Mouse (Mus musculus) liver, embryonic 13.5 days (tissue): Measurements from ENCODE around the gene Upk1b. TPM values are rescaled to one million over a fixed set of nuclear protein-coding genes. Genes with fewer than 3 reads are reported as not detected.
A peak's percentile ranks its signal among the peaks of the same experiment; 100 is the strongest.

ENCODE experiments used
- ATAC-seq: fragments of 200-750 bp; cut with Nextera tagmentation; 2 replicates; pipeline ENCODE4 v1.8.0; 2017; ENCODE audit warnings: low read depth, mild to moderate bottlenecking, moderate number of reproducible peaks, moderate library complexity
- DNase-seq: peaks from one replicate; pipeline ENCODE4 v3.0.0; 2022
- H3K27ac ChIP-seq: fragments of 300-500 bp; sonication (generic); 2 replicates; pipeline ENCODE4 v1.5.1; 2015; ENCODE audit warnings: moderate library complexity, mild to moderate bottlenecking, inconsistent platforms
- H3K27me3 ChIP-seq: fragments of 300-500 bp; sonication (generic); 2 replicates; pipeline ENCODE4 v1.6.1; 2015; ENCODE audit warnings: mild to moderate bottlenecking, inconsistent platforms
- H3K36me3 ChIP-seq: fragments of 300-500 bp; sonication (generic); 2 replicates; pipeline ENCODE4 v1.6.1; 2015; ENCODE audit warnings: mild to moderate bottlenecking, inconsistent platforms
- H3K4me1 ChIP-seq: fragments of 300-500 bp; sonication (generic); replicated peaks from 2 replicates; pipeline ENCODE4 v1.6.1; 2015; ENCODE audit warnings: inconsistent platforms
- H3K4me2 ChIP-seq: fragments of 300-500 bp; sonication (generic); 2 replicates; pipeline ENCODE4 v1.6.1; 2015; ENCODE audit warnings: inconsistent platforms, mild to moderate bottlenecking, moderate library complexity
- H3K4me3 ChIP-seq: fragments of 300-500 bp; sonication (generic); replicated peaks from 2 replicates; pipeline ENCODE4 v1.5.1; 2015; ENCODE audit warnings: mild to moderate bottlenecking, inconsistent platforms
- H3K9ac ChIP-seq: fragments of 300-500 bp; sonication (generic); 2 replicates; pipeline ENCODE4 v1.6.1; 2015; ENCODE audit warnings: mild to moderate bottlenecking, inconsistent platforms
- H3K9me3 ChIP-seq: fragments of 300-500 bp; sonication (generic); replicated peaks from 2 replicates; pipeline ENCODE4 v1.6.1; 2016; ENCODE audit warnings: inconsistent platforms
- WGBS: fragments of 180-500 bp; shearing (Covaris S2); methylation state at CpG from one replicate; pipeline ENCODE4 v1.1.7; 2015; ENCODE audit not compliant: insufficient replicate concordance; 5-methylcytosine and 5-hydroxymethylcytosine counted together
- polyA plus RNA-seq: library from polyadenylated mRNA; unstranded; fragments of >200 nt; fragmentation: Nextera tagmentation; extraction: Ambion mirVana; gene quantifications from 2 replicates; pipeline ENCODE4 v1.2.1, GENCODE M21; 2015

Upk1b gene
- polyA plus RNA-seq, 1 experiment from 2014 or later = 1.6 TPM

DNA sequence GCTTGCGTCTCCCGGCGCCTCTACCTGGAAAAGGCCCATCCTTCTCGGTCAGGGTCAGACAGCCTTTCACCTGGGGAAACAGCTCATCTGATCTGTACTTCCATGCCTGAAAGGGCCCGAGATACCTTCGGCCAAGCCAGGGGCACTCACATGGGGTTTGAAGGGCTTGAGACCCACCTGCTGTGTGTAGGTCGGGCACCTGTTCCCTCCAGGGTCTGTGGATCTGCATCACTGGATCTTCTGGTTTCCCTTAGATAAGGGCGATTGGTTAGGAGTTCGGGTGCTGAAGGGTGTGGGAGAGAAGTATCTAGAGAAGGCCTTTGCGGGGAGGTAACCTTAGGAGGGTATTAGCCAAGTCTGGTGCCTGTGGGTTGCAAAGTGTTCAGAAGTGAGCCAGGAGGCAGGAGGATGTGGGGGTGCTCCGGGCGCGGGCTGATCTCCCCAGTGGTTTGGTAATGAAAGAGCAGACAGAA is 57.4 kb downstream of the Upk1b start:
- peak overlapping the region; percentile 57 for H3K4me3 ChIP-seq
- no peak overlapping the region for H3K27ac ChIP-seq
- H3K4me1 ChIP-seq = peaks cover 4% of the 10 kb centered on the region
- no peaks in the 10 kb centered on the region for H3K36me3 ChIP-seq
- H3K4me2 ChIP-seq = peak overlapping the region; percentile 68
- peak overlapping the region; percentile 54 for H3K9ac ChIP-seq
- DNase-seq = no peak
- ATAC-seq = peak; percentile 20; the same call in 1 of the 2 replicates
- H3K9me3 ChIP-seq = no peaks in the 10 kb centered on the region
- WGBS = under 1% methylated on average over 13 of the region's 13 CpGs
- H3K27me3 ChIP-seq = peaks cover 66% of the 10 kb centered on the region

DNA sequence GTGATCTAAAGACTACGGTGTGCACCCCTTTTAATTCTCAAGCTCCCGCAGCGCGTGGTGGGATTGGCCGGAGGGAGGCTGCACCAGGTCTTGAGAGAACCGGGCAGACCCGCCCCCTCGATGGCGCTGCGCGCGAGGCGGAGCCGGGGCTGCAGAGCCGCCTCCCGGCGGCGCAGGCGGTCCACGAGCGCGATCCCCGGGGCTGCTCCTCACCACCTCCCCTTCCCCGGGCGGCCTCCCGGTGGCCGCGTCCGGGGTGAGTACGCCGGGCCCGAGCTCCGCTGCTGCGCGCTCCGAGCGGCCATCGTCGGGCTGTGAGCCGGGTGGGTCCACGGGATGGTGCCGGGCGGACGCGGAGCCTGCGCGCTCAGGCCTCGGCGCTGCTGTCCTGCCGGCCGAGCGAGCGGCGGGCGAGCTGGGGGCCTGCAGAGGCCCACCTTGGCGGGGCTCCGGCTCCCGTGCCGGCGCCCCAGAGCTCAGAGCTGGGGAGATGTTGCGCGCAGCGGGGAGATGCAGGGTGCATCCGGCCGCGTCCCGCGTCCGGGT is 57.9 kb downstream of the Upk1b start, which contains the start of gene B4galt4:
Gene B4galt4 (plus strand): TSS at position 152 of the 546 bp plus-strand sequence.
- WGBS = under 1% methylated on average over 68 of the region's 69 CpGs
- Histone ChIP-seq H3K9ac (peak within 1 kb of the TSS; percentile 54), H3K4me1 (peaks cover 4% of the 10 kb centered on the region), H3K4me3 (peak within 1 kb of the TSS; percentile 57), H3K9me3 (no peaks in the 10 kb centered on the region), H3K27ac (no peak within 1 kb of the TSS), H3K27me3 (peaks cover 66% of the 10 kb centered on the region), H3K36me3 (no peaks in the 10 kb centered on the region), H3K4me2 (peak within 1 kb of the TSS; percentile 68)
- peak; percentile 48 for ATAC-seq
- no peak for DNase-seq

GRCm38 (mm10) chr16:38741204-38741903 is 58.8 kb downstream of the Upk1b start:
- no peak for DNase-seq
- H3K27me3 ChIP-seq = peaks cover 66% of the 10 kb centered on the region
- no peaks in the 10 kb centered on the region for H3K36me3 ChIP-seq
- H3K27ac ChIP-seq = no peak overlapping the region
- no peaks in the 10 kb centered on the region for H3K9me3 ChIP-seq
- ATAC-seq = no peak
- H3K4me3 ChIP-seq = 0 out of 2 replicates have a peak overlapping the region, but pooled peaks have one; percentile 57
- peaks cover 4% of the 10 kb centered on the region for H3K4me1 ChIP-seq
- no peak overlapping the region for H3K9ac ChIP-seq
- H3K4me2 ChIP-seq = peak overlapping the region; percentile 68
- 67% methylated on average over 13 of the region's 13 CpGs for WGBS

DNA sequence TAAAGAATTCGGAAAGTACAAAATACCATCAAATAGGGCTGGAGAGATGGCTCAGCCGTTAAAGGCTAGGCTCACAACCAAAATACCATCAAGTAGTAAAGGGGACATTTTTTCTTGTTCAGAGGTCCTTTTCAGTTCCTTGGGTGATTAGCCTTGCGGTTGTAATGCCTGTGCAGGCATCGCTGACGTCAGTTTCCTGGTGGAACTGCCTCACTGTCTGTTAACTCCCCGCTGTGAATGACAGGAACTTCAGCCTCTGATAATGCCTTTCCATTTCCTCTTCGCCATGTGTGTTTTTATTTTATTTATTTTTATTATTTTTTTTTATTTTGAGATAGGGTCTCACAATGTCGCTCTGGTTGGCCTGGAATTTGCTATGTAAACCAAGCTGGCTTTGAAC is 69.2 kb downstream of the Upk1b start:
- ATAC-seq (no peak), DNase-seq (no peak)

DNA sequence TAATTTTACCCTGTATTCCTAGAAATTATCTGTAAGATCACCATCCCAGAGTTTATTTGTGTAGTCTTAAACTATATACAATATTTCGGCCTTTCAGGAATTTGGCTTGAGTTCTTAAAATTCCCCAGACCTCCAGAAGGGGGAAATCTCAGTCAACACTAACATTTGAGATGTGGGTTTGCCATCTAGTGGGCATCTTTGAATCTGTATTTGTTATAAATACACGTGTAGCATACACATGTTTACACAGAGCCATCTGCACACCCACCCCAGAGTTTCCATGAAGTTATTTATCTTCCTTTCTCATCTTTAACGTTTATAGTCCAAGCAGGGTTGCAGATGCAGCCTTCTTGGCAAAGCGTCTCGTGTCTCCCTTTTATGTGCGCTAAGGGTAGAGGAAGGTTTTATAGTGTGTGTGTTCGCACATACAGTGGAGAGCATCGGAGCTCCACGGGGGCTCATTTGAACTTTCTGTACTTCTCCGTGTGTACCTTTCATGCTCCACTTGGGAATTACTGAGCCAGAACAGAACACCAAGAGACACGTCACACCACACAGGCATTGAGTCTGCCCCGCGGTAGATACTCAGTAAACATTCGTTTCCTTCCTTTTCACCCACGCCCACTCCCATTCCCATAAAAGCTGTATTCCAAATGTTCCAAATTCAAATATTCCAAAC is 70.4 kb downstream of the Upk1b start:
- no peak overlapping the region for H3K4me2 ChIP-seq
- H3K9ac ChIP-seq = no peak overlapping the region
- H3K27me3 ChIP-seq = peaks cover 56% of the 10 kb centered on the region
- DNase-seq = no peak
- no peaks in the 10 kb centered on the region for H3K36me3 ChIP-seq
- no peak overlapping the region for H3K27ac ChIP-seq
- ATAC-seq = no peak
- no peaks in the 10 kb centered on the region for H3K9me3 ChIP-seq
- no peaks in the 10 kb centered on the region for H3K4me1 ChIP-seq
- 46% methylated on average over 15 of the region's 15 CpGs for WGBS
- H3K4me3 ChIP-seq = no peak overlapping the region

More for the DNA sequence above, 69.2 kb downstream of the Upk1b start:
- no peak overlapping the region for H3K4me3 ChIP-seq
- 12% methylated on average over 8 of the region's 8 CpGs for WGBS
- no peak overlapping the region for H3K4me2 ChIP-seq
- no peaks in the 10 kb centered on the region for H3K36me3 ChIP-seq
- H3K9me3 ChIP-seq = no peaks in the 10 kb centered on the region
- H3K4me1 ChIP-seq = no peaks in the 10 kb centered on the region
- no peak overlapping the region for H3K27ac ChIP-seq
- no peak overlapping the region for H3K9ac ChIP-seq
- peaks cover 51% of the 10 kb centered on the region for H3K27me3 ChIP-seq

GRCm38 (mm10) chr16:38729139-38729538 is 71.0 kb downstream of the Upk1b start:
- Histone ChIP-seq H3K4me1 (no peaks in the 10 kb centered on the region), H3K36me3 (no peaks in the 10 kb centered on the region), H3K9me3 (no peaks in the 10 kb centered on the region), H3K9ac (no peak overlapping the region), H3K27me3 (peaks cover 60% of the 10 kb centered on the region), H3K27ac (no peak overlapping the region), H3K4me2 (no peak overlapping the region), H3K4me3 (no peak overlapping the region)
- no peak for ATAC-seq
- WGBS = 58% methylated on average over 6 of the region's 6 CpGs
- no peak for DNase-seq

- Histone ChIP-seq H3K4me1 (no peaks in the 10 kb centered on the region), H3K27me3 (peaks cover 57% of the 10 kb centered on the region), H3K4me3 (no peak overlapping the region), H3K9ac (no peak overlapping the region), H3K4me2 (no peak overlapping the region), H3K27ac (no peak overlapping the region), H3K9me3 (no peaks in the 10 kb centered on the region), H3K36me3 (no peaks in the 10 kb centered on the region)
- ATAC-seq = no peak
- WGBS = 71% methylated on average over 15 of the region's 15 CpGs
- no peak for DNase-seq
Measured at GRCm38 (mm10) chr16:38728576-38729132, 71.5 kb downstream of the Upk1b start.

DNA sequence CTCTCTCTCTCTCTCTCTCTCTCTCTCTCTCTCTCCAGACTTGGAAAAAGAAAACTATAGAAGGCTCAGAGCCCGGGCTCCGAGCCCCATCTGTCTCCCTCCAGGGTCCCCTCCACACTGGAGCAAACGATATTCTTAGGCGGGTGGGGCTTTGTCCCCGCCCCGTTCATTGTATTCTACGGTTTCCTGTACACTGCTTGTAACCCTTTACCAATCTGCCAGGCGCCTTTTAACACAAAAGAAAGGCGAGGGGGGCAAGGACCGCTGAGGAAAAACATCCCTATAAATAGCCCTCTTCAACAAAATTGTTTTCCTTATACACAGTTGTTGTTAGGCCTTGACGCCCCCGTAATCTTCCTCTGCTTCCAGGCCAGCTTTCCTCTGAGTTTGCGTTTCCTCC is 75.2 kb downstream of the Upk1b start:
- H3K36me3 ChIP-seq = no peaks in the 10 kb centered on the region
- H3K9me3 ChIP-seq = no peaks in the 10 kb centered on the region
- no peak overlapping the region for H3K4me3 ChIP-seq
- H3K4me1 ChIP-seq = no peaks in the 10 kb centered on the region
- H3K27ac ChIP-seq = no peak overlapping the region
- 39% methylated on average over 13 of the region's 13 CpGs for WGBS
- DNase-seq (no peak), ATAC-seq (no peak)
- no peak overlapping the region for H3K9ac ChIP-seq
- no peak overlapping the region for H3K4me2 ChIP-seq
- peaks cover 42% of the 10 kb centered on the region for H3K27me3 ChIP-seq

DNA sequence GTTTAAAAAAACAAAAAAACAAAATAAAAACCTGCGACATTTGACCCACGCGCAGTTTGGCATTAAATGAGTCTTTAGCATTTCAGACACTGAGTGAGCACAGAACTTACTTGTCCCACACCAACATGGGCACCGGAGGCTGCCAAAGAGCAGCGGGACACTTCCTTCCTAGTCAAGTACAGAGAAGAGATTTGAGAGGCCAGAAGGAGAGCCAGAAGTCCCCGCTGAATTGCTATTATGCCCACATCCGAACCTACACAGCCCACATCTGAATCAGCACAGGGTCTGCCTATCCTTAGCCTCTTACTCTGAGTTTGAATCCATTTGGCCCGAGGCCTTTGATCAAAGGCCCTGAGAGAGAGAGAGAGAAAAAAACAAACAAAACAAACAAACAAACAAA is 75.9 kb downstream of the Upk1b start:
- WGBS = 62% methylated on average over 8 of the region's 8 CpGs
- Histone ChIP-seq H3K36me3 (no peaks in the 10 kb centered on the region), H3K4me1 (no peaks in the 10 kb centered on the region), H3K27me3 (peaks cover 36% of the 10 kb centered on the region), H3K27ac (no peak overlapping the region; the same call in 1 of the 2 replicates), H3K9ac (no peak overlapping the region), H3K4me3 (no peak overlapping the region), H3K4me2 (no peak overlapping the region), H3K9me3 (no peaks in the 10 kb centered on the region)
- DNase-seq (no peak), ATAC-seq (no peak)
